Mouse (Mus musculus) CH12F3 (cell line): ENCODE results near the gene Lst1.

Source experiments
- in situ Hi-C: fragments of 300-500 bp; cut with MboI; formaldehyde crosslinking; loops from 2 replicates; pipeline ENCODE4 v1.14.3; 2020; ENCODE audit warnings: low sequenced_read_pairs

Lst1 gene

DNA sequence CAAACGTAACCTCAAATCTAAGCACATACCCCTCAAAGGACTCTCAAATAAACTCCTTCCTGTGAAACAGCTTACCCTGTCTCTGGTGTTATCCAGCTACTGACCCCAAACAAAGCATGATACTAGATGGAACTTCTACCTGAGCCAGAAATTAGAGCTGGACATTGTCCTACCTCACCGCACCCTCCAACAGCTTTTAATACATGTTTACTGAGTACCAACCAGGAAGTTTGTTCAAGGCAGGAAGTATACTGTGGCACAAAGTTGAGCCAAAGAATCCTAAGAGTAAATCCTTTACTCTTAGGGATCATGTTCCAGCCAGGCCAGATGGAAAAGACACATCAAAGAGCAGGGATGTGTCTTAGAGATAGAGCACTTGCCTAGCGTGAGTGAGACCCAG is 22.4 kb upstream of the Lst1 start:
- in situ Hi-C loops = no loop called here

GRCm38 (mm10) chr17:35209785-35210535 is 21.7 kb upstream of the Lst1 start:
- in situ Hi-C loops = no loop called here

DNA sequence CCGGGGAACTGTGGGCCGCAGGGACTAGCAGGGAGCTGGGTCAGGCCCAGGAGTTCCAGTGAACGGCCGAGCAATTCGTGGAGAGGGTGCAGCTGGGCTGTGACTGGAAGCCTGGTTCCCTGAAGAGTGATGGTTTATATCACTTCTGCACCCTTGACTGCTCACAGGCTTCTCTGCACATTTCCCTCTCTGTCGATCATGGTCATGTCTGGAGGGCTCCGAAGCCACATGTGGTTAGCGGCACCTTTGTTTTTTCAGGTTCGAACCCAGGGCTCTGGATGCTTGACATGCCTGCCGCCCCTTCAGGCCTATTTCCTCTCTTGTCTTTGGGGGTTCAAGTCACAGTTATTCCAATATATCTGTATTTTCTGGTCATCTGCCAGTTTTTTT is 17.1 kb upstream of the Lst1 start:
- in situ Hi-C loops = no loop called here

GRCm38 (mm10) chr17:35204494-35205379 is 16.5 kb upstream of the Lst1 start, which contains the start of gene Lta:
Lta (minus strand) TSS chr17:35205351.
- in situ Hi-C loops = no loop called here

DNA sequence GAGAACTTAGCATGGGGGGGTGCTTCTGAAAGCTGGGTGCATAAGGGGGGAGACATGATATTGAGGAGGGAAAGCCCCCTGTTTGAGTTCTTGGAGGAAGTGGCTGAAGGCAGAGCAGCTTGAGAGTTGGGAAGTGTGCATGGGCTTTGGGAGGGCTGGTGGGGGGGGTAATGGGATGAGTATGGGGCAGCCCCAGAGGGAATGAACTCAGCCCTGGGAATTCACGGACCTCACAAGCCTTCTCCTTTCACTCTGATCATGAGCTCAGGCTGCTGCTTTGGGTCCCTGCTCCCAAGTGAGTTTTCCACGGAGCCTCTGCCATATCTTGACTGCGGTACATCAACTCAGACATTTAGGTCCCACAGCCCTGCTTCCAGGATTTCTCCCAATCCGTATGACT is 14.2 kb upstream of the Lst1 start:
- in situ Hi-C loops = no loop called here

DNA sequence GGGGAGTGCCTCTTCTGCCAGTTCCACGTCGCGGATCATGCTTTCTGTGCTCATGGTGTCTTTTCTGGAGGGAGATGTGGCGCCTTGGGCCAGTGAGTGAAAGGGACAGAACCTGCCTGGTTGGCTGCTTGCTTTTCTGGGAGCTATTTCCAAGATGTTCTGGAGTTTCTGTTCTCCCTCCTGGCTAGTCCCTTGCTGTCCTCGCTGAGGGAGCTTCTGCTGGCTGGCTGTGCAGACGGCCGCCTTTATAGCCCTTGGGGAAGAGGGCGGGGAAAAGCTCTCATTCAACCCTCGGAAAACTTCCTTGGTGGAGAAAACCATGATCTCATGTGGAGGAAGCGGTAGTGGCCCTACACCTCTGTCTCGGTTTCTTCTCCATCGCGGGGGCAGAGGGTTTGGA is 13.5 kb upstream of the Lst1 start, which contains the start of gene Tnf:
Tnf (minus strand) TSS at position 221 of the 400 bp plus-strand sequence.
- in situ Hi-C loops = no loop called here

GRCm38 (mm10) chr17:35201128-35201527 is 12.9 kb upstream of the Lst1 start:
- in situ Hi-C loops = no loop called here

- in situ Hi-C loops = no loop called here
Measured at GRCm38 (mm10) chr17:35200398-35200797, 12.2 kb upstream of the Lst1 start.

- in situ Hi-C loops = no loop called here
Measured at GRCm38 (mm10) chr17:35198946-35199345, 10.7 kb upstream of the Lst1 start.

- in situ Hi-C loops = no loop called here
Measured at GRCm38 (mm10) chr17:35198029-35198428, 9.8 kb upstream of the Lst1 start.

DNA sequence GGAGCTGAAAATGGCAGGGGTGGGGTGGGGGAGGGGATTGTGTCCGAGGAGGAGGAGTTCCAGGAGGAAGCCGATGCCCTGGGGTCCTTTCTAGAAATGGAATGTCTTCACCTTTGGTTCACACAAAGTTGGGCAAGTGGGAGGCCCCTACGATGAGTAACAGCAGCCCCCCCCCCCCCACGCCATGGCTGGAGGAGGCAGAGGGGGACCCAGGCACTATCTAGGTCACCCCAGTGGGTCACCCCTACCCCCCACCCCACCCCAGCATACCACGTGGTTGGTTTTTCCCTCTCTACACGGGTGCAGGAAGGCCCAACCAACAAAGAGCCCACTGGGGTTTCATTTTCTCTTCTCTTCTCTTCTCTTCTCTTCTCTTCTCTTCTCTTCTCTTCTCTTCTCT is 8.9 kb upstream of the Lst1 start:
- in situ Hi-C loops = no loop called here

GRCm38 (mm10) chr17:35196321-35196641 is 8.0 kb upstream of the Lst1 start:
- in situ Hi-C loops = no loop called here

- in situ Hi-C loops = no loop called here
Measured at GRCm38 (mm10) chr17:35195631-35196320, 7.5 kb upstream of the Lst1 start.

- in situ Hi-C loops = no loop called here
Measured at GRCm38 (mm10) chr17:35194844-35195630, 6.8 kb upstream of the Lst1 start.

GRCm38 (mm10) chr17:35193881-35194843 is 5.9 kb upstream of the Lst1 start, which contains the start of gene Ltb:
Ltb (plus strand) TSS chr17:35194439.
- in situ Hi-C loops = no loop called here

GRCm38 (mm10) chr17:35192924-35193323 is 4.7 kb upstream of the Lst1 start:
- in situ Hi-C loops = no loop called here

- in situ Hi-C loops = no loop called here
Measured at GRCm38 (mm10) chr17:35191723-35192122, 3.5 kb upstream of the Lst1 start.

DNA sequence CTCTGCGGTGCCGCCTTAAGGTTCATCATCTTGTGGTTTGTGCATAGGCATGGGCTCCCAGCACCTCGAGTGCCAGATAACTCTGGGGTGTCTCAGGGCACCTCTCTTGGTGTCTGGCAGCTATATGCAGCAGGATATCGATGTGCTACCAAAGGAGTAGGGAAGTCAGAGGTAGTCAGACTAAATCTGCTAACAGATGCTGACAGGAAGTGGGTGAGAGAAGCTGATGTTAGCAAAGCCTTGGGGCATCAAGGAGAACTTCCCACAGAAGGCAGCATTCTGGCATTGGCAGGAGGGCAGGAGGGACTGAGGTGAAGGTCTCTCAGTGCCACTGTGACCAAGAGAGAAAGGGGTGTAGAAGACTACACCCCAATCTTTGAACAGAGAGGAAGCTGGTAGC is 1.9 kb upstream of the Lst1 start:
- in situ Hi-C loops = no loop called here

DNA sequence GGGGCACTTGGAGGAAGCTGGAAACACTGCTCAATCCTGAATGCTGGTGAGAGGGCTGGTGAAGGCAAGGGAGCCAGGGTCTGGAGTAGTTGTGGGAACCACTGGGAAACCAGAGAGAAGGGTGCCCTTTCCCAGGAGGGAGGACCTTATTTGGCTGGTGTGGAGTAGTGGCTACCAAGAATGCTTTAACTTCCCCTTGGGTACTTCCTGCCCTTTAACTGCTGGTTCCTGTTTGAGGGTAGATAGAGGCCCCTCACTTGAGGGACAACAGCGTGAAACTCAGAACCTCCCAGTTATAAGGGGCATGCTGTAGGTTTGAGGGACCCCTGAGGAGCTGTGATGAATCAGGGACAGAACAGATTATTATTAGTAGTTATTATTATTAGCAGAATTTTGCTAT is 947 bp upstream of the Lst1 start:
- in situ Hi-C loops = no loop called here

- in situ Hi-C loops = no loop called here
Measured at GRCm38 (mm10) chr17:35187345-35187744, 894 bp downstream of the Lst1 start.
